Mouse (Mus musculus): ENCODE results near the gene Ube2r2.
A peak's percentile ranks its signal among the peaks of the same experiment; 100 is the strongest.

Gene Ube2r2

DNA sequence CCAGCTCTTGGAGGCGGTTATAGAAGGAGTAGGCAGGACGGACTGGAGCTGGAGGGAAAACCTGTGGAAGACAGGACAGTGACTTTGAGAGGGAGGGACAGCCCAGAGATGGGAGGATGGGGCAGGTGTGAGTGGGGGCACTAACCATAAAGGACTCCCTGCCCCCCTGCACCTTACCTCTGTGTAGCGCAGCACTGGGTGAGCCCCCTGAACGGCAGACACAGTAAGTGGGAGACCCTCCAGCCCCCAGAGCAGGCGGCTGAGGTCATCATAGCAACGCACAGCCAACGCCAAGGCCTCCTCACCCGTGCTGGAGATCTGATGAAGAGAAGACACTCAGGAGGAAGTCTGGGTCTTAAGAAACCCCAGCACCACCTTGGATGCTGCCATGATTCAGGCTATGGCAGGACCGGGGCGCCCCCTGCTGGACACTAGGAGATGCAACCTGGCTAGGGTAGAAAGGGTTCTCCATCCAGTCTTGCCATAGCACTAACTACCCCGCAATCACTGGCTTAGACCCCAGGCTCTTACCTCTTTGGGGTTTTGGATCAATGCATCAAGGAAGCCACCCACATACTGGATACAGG is 16.7 kb upstream of the Ube2r2 start:
- peak; percentile 80 for DNase-seq (ENCODE audit: low spot score)

- DNase-seq (ENCODE audit: low spot score) = peak; percentile 99
These were observed 11.2 kb upstream of the Ube2r2 start, which contains the start of gene Nol6 for GRCm38 (mm10) chr4:41124180-41124951. Gene Nol6, minus strand, starts transcription at chr4:41124455.

DNA sequence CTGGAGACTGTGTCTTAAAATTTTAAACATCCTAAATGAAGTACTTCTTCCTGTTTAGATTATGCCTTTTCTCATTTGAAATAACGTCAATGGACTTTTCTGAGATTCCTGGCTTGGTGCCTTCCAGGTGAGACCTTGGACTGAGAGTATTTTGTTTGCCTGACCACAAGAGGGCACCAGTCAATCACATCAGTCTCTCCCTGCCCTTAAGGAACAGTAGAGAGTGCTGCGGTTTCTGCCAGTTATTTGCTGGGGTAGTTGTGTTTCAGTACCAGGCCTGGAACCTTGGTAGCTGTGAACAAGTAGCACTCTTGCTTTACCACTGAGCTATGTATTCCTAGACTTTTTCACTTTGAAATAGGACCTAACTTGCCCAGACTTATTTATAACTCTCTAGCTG is 6.1 kb upstream of the Ube2r2 start:
- DNase-seq (ENCODE audit: low spot score) = peak; percentile 68

- no peak for DNase-seq (ENCODE audit: low spot score)
These were observed 5.7 kb upstream of the Ube2r2 start for GRCm38 (mm10) chr4:41129836-41130235.

DNA sequence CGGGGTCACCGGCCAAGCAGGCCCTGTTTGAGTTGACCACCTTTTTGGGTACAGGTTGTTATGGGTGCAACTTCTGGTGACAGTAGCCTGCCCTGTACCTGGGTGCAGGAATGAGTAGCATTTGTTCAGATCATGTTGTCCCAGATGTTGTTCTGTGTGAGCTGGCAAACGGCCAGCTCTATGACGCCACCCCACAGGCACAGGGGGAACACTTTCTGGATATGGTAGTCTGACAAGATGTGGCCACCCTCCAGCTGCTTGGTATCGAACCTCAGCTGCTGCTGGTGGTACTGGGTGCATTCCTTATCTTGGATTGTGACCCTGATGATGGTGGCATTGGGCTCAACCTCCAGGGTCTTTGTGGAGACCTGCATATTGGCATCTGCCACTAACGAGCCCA is 3.1 kb upstream of the Ube2r2 start:
- DNase-seq (ENCODE audit: low spot score) = no peak

DNA sequence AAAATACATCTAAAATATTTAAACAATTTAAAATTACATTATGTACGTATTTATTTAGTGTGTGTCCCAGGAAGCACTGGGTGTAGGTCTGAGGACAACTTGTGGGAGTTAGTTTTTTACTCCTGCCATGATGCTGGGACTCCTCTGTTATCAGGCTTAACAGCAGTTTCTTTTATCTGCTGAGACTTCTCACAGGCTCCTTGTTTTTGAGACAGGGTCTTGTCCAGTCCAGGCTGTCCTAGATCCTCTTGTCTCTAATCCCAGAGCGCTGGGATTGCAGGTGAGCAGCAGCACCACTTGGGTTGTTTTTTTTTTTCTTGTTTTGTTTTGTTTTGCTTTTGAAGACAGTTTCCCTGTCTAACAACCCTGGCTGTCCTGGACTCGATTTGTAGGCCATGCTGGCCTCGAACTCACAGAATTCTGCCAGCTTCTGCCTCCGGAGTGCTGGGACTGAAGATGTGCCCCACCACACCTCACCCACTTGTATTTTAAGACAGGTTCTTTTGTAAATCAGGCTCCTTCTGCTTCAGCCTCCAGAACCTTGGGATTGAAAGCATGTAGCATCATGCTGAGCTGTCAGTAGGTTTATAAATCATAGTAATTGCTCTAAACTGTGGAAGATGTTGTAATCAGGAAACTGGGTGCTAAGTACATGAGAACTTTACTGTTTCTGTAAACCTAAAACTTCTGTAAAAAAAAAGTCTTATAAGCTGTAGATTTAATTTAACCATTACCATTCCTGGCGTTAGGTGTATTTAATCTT is 1.8 kb upstream of the Ube2r2 start:
- no peak for DNase-seq (ENCODE audit: low spot score)

DNA sequence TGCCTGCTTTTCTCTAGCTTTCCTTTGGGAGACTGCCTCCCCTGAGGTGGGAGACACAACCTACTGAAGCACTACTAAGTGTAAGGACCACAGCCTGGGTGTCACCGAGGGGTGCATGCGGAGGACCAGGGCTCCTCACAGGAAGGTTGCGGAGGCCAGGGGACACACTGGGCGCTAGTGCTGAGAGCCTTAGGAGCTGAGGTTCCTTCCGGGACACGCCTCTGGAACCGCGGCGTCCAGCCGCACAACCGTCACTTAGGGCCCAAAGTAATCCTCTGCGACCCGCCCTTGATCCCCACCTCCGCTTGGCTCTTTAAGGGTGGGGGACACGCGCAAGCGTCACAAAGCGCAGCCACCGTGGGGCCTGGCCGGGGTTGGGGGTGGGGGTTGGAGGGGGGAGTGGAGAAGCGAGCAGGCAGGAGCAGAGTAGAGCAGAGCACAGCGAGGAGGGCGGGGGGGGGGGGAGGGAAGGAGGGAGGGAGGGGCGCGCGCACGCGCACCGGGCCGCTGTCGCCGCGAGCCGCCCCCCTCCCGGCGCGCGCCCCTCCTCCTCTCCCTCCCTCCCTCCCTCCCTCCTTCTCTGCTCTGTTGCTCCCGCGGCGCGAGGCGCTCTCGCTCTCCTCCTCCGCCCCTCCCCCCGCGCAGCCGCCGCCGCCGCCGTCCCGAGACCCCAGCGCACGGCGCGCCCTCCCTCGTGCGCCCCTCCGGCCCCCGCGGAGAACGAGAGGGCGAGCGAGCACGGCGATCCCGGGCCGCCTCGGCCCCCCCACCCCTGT is 420 bp upstream of the Ube2r2 start:
- DNase-seq (ENCODE audit: low spot score) = peak; percentile 78

DNA sequence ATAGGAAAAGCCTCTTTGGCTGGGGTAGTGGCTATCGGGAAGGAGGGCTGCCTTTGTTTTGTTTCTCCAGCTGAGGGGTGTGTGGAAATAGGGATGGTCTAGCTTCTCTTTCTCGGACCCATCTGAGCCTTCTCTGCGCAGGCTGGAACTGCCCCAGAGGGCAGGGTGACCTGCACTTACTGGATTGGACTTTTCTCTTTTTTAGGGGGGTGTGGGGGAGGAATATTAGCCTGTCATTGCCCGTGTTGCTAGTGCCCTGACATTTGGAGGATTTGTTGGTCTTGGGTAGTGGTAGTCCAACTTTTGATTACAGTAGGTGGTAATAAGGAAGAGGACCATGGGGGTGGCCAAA is 887 bp downstream of the Ube2r2 start:
- DNase-seq (ENCODE audit: low spot score) = no peak

- DNase-seq (ENCODE audit: low spot score) = no peak
These were observed 1.3 kb downstream of the Ube2r2 start for GRCm38 (mm10) chr4:41136811-41137210.

- no peak for DNase-seq (ENCODE audit: low spot score)
These were observed 4.8 kb downstream of the Ube2r2 start for GRCm38 (mm10) chr4:41140174-41140875.

GRCm38 (mm10) chr4:41142601-41143000 is 7.1 kb downstream of the Ube2r2 start:
- no peak for DNase-seq (ENCODE audit: low spot score)

DNA sequence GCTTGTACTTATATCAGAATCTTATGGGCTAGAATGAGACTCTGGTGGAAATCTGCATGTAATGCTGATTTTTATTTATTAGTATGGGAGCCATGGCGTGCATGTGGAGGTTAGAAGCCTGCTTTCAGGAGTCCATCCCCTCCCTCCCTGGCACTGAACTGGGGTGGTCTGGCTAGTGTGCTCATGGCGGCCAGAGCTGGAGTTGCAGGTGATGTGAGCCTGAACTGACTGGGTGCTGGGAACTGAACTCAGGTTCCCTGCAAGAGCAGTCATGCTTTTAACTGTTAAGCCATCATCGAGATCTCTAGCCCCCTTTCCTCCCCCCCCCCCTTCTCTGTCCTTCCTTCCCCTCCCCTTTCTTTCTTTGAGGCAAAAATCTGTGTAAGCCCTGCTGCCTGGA is 14.3 kb downstream of the Ube2r2 start:
- DNase-seq (ENCODE audit: low spot score) = no peak

- no peak for DNase-seq (ENCODE audit: low spot score)
These were observed 15.6 kb downstream of the Ube2r2 start for GRCm38 (mm10) chr4:41151186-41151585.

DNA sequence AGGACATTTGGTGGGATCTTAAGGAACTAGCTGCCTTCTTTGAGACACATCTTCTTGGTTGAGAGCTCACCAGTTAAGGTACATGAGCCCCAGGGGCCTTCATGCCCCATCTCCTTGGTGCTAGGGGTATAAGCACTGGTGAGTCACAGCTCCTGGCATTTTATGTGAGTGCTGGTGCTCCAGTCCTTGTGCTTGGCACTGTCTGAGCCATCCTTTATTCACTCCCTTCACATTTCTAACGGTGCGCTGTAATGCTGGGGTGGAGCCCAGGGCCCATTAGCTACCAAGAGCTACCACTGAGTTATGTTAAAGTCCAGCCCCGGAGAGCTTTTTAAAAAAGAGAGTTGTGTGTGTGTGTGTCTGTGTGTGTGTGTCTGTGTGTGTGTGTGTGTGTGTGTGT is 17.6 kb downstream of the Ube2r2 start:
- peak; percentile 11 for DNase-seq (ENCODE audit: low spot score)

GRCm38 (mm10) chr4:41156961-41157360 is 21.4 kb downstream of the Ube2r2 start:
- no peak for DNase-seq (ENCODE audit: low spot score)

DNA sequence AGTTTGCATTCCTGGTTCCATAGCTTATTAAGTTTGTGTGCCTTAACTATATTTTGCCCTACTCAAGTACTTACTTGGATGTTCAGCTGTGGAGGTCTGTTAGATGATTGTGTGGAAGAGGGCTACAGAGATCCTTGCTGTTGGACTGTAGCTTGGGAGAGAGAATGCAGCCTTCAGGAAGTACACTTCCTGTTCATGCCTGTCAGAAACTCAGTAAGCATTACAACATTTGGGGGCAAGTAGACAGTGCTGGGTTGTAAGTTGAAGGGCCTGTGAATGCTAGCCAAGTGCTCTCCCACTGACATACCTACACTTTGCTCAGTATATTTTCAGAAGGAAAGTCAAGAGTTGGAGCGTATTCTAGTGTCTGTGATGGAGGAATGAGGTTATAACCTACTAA is 22.7 kb downstream of the Ube2r2 start:
- no peak for DNase-seq (ENCODE audit: low spot score)

- no peak for DNase-seq (ENCODE audit: low spot score)
These were observed 25.7 kb downstream of the Ube2r2 start for GRCm38 (mm10) chr4:41161232-41161631.

GRCm38 (mm10) chr4:41164974-41165373 is 29.4 kb downstream of the Ube2r2 start:
- DNase-seq (ENCODE audit: low spot score) = no peak

DNA sequence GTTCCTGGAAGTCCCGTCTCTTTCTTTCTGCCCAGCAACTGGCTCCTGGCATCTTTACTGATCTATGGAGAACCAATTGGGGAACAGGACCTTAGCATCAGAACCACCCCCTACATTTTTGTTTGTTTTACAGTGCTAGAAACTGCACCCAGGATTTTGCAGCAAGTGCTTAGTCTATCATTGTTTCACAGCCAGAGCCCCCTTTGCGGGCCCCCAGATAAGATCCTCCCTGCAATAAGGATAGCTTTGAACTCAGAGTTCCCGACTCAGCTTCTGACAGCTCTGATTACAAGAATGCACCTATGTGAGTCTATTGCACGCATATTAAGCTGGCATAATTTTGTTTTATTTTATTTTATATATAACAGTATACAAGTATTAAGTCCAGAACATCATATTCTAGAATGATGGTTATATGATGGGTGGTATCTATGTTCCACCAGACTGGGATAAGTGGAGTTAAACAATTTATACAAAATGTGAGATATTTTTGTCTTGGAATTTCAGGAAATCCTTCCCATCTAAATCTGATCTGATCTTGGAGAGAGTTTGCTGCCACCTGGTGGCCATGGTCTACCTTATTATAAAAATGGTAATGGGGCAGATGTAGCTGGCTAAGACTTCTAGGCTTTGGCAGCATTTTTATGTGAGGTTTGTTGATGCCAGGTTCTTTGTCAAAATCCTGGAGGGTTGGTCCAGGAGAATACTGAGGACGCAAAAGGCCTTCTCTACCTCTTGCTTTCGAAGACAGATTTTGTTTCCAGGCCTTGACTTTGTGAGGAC is 30.3 kb downstream of the Ube2r2 start:
- DNase-seq (ENCODE audit: low spot score) = peak; percentile 80

DNA sequence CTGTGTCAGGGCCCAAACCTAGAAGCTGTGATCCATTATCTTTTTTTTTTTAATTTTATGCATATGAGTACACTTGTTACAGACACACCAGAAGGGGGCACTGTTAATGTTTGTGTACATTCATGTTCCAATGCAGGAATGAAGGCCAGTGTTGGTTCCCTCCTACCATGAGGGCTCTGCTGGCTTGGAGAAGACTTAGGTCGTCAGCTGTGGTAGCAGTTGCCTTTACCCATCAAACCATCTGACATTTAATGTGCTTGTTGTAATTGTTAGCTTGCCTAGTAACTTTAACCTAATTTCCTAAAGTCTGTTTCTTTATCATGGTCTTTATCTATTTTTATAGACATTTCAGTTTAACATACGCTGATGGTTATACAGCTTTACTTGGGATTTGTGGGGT is 35.4 kb downstream of the Ube2r2 start:
- no peak for DNase-seq (ENCODE audit: low spot score)

DNA sequence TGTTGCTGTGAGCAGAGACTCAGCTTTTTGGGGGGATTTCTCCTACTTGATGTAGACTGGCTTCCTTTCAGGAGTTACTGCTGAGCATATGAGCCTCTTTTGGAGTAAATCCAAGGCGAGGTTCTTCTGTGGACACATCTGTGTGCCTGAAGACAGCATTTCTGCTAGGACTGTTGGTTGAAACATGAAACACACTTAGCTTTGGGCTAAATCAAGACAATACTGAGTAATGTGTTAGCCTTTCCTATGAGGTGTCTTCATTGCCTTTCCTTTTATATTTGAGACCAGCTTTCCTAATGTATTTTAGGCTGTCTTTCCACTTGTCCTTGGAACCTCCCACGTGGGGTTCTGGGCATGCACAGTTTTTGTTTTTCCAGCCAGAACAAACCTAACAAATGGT is 39.1 kb downstream of the Ube2r2 start:
- no peak for DNase-seq (ENCODE audit: low spot score)
